Mouse (Mus musculus): ENCODE data around the gene Svep1.

The Svep1 gene

GRCm38 (mm10) chr4:58139241-58139640 is 67.4 kb downstream of the Svep1 start:
- Histone ChIP-seq H3K27me3 (ENCODE audit: insufficient read depth, low read length) (no peaks in the 10 kb centered on the region), H3K4me1 (replicated peaks; ENCODE audit: low read depth, low read length) (no peaks in the 10 kb centered on the region), H3K36me3 (ENCODE audit: insufficient read depth, low read length) (no peaks in the 10 kb centered on the region), H3K4me3 (replicated peaks; ENCODE audit: low read length) (no peak overlapping the region), H3K9me3 (ENCODE audit: low read length) (peaks cover 9% of the 10 kb centered on the region; the same call in 1 of the 2 replicates)
- TF ChIP-seq CTCF (conservative IDR thresholded peaks at IDR 0.05; ENCODE audit: low read length) (no peak), POU5F1 (IDR thresholded peaks at IDR 0.05; ENCODE audit: borderline replicate concordance, low read length) (no peak), NANOG (IDR thresholded peaks at IDR 0.05; ENCODE audit: borderline replicate concordance, low read length) (no peak)

- H3K36me3 ChIP-seq (ENCODE audit: insufficient read depth, low read length) = no peaks in the 10 kb centered on the region
- H3K4me1 ChIP-seq (replicated peaks; ENCODE audit: low read depth, low read length) = no peaks in the 10 kb centered on the region
- no peak overlapping the region for H3K4me3 ChIP-seq (replicated peaks; ENCODE audit: low read length)
- H3K27me3 ChIP-seq (ENCODE audit: insufficient read depth, low read length) = no peaks in the 10 kb centered on the region
- peaks cover 9% of the 10 kb centered on the region; the same call in 1 of the 2 replicates for H3K9me3 ChIP-seq (ENCODE audit: low read length)
- TF ChIP-seq CTCF (conservative IDR thresholded peaks at IDR 0.05; ENCODE audit: low read length) (no peak), POU5F1 (IDR thresholded peaks at IDR 0.05; ENCODE audit: borderline replicate concordance, low read length) (no peak), NANOG (IDR thresholded peaks at IDR 0.05; ENCODE audit: borderline replicate concordance, low read length) (no peak)
Measured at GRCm38 (mm10) chr4:58133610-58134309, 72.9 kb downstream of the Svep1 start.

GRCm38 (mm10) chr4:58129844-58130243 is 76.8 kb downstream of the Svep1 start:
- Histone ChIP-seq H3K36me3 (ENCODE audit: insufficient read depth, low read length) (no peaks in the 10 kb centered on the region), H3K4me1 (replicated peaks; ENCODE audit: low read depth, low read length) (no peaks in the 10 kb centered on the region), H3K4me3 (replicated peaks; ENCODE audit: low read length) (no peak overlapping the region), H3K9me3 (ENCODE audit: low read length) (no peaks in the 10 kb centered on the region), H3K27me3 (ENCODE audit: insufficient read depth, low read length) (no peaks in the 10 kb centered on the region)
- TF ChIP-seq NANOG (IDR thresholded peaks at IDR 0.05; ENCODE audit: borderline replicate concordance, low read length) (no peak), CTCF (conservative IDR thresholded peaks at IDR 0.05; ENCODE audit: low read length) (no peak), POU5F1 (IDR thresholded peaks at IDR 0.05; ENCODE audit: borderline replicate concordance, low read length) (no peak)

GRCm38 (mm10) chr4:58127024-58127423 is 79.6 kb downstream of the Svep1 start:
- Histone ChIP-seq H3K27me3 (ENCODE audit: insufficient read depth, low read length) (no peaks in the 10 kb centered on the region), H3K9me3 (ENCODE audit: low read length) (no peaks in the 10 kb centered on the region), H3K4me1 (replicated peaks; ENCODE audit: low read depth, low read length) (no peaks in the 10 kb centered on the region), H3K4me3 (replicated peaks; ENCODE audit: low read length) (no peak overlapping the region), H3K36me3 (ENCODE audit: insufficient read depth, low read length) (no peaks in the 10 kb centered on the region)
- TF ChIP-seq POU5F1 (IDR thresholded peaks at IDR 0.05; ENCODE audit: borderline replicate concordance, low read length) (no peak), CTCF (conservative IDR thresholded peaks at IDR 0.05; ENCODE audit: low read length) (no peak), NANOG (IDR thresholded peaks at IDR 0.05; ENCODE audit: borderline replicate concordance, low read length) (no peak)

GRCm38 (mm10) chr4:58115452-58115851 is 91.2 kb downstream of the Svep1 start:
- Histone ChIP-seq H3K4me1 (replicated peaks; ENCODE audit: low read depth, low read length) (no peaks in the 10 kb centered on the region), H3K36me3 (ENCODE audit: insufficient read depth, low read length) (no peaks in the 10 kb centered on the region), H3K9me3 (ENCODE audit: low read length) (no peaks in the 10 kb centered on the region), H3K4me3 (replicated peaks; ENCODE audit: low read length) (no peak overlapping the region), H3K27me3 (ENCODE audit: insufficient read depth, low read length) (no peaks in the 10 kb centered on the region)
- TF ChIP-seq CTCF (conservative IDR thresholded peaks at IDR 0.05; ENCODE audit: low read length) = no peak
- TF ChIP-seq NANOG (IDR thresholded peaks at IDR 0.05; ENCODE audit: borderline replicate concordance, low read length) = no peak
- no peak for TF ChIP-seq POU5F1 (IDR thresholded peaks at IDR 0.05; ENCODE audit: borderline replicate concordance, low read length)

- no peaks in the 10 kb centered on the region for H3K36me3 ChIP-seq (ENCODE audit: insufficient read depth, low read length)
- TF ChIP-seq NANOG (IDR thresholded peaks at IDR 0.05; ENCODE audit: borderline replicate concordance, low read length) (no peak), CTCF (conservative IDR thresholded peaks at IDR 0.05; ENCODE audit: low read length) (no peak), POU5F1 (IDR thresholded peaks at IDR 0.05; ENCODE audit: borderline replicate concordance, low read length) (no peak)
- H3K4me3 ChIP-seq (replicated peaks; ENCODE audit: low read length) = no peak overlapping the region
- H3K27me3 ChIP-seq (ENCODE audit: insufficient read depth, low read length) = no peaks in the 10 kb centered on the region
- no peaks in the 10 kb centered on the region for H3K4me1 ChIP-seq (replicated peaks; ENCODE audit: low read depth, low read length)
- no peaks in the 10 kb centered on the region for H3K9me3 ChIP-seq (ENCODE audit: low read length)
Measured at GRCm38 (mm10) chr4:58111008-58111407, 95.7 kb downstream of the Svep1 start.

- Histone ChIP-seq H3K9me3 (ENCODE audit: low read length) (no peaks in the 10 kb centered on the region), H3K4me3 (replicated peaks; ENCODE audit: low read length) (no peak overlapping the region), H3K27me3 (ENCODE audit: insufficient read depth, low read length) (no peaks in the 10 kb centered on the region), H3K4me1 (replicated peaks; ENCODE audit: low read depth, low read length) (no peaks in the 10 kb centered on the region), H3K36me3 (ENCODE audit: insufficient read depth, low read length) (no peaks in the 10 kb centered on the region)
- TF ChIP-seq NANOG (IDR thresholded peaks at IDR 0.05; ENCODE audit: borderline replicate concordance, low read length) (no peak), CTCF (conservative IDR thresholded peaks at IDR 0.05; ENCODE audit: low read length) (no peak), POU5F1 (IDR thresholded peaks at IDR 0.05; ENCODE audit: borderline replicate concordance, low read length) (no peak)
Measured at GRCm38 (mm10) chr4:58109793-58110192, 96.9 kb downstream of the Svep1 start.

DNA sequence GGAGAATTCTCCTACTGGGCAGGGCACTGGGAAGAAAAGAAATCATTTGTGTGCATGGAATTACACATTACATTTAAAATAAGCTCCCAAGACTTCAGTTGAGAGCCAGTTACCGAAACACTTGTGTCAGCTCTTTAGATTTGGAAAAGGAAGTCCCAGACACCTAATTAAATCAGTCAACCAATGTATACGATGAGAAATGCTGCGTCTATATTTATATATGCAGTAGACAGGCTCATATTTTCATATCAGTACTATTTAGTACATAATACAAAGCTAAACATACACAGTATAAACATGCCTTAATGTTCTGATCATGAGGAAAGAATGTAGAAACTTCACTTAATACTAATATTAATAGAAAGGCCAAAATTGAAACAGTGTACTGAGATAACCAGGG is 98.3 kb downstream of the Svep1 start:
- TF ChIP-seq NANOG (IDR thresholded peaks at IDR 0.05; ENCODE audit: borderline replicate concordance, low read length) (no peak), POU5F1 (IDR thresholded peaks at IDR 0.05; ENCODE audit: borderline replicate concordance, low read length) (no peak), CTCF (conservative IDR thresholded peaks at IDR 0.05; ENCODE audit: low read length) (no peak)
- H3K27me3 ChIP-seq (ENCODE audit: insufficient read depth, low read length) = no peaks in the 10 kb centered on the region
- H3K36me3 ChIP-seq (ENCODE audit: insufficient read depth, low read length) = no peaks in the 10 kb centered on the region
- H3K4me1 ChIP-seq (replicated peaks; ENCODE audit: low read depth, low read length) = no peaks in the 10 kb centered on the region
- no peaks in the 10 kb centered on the region for H3K9me3 ChIP-seq (ENCODE audit: low read length)
- no peak overlapping the region for H3K4me3 ChIP-seq (replicated peaks; ENCODE audit: low read length)

- Histone ChIP-seq H3K4me1 (replicated peaks; ENCODE audit: low read depth, low read length) (no peaks in the 10 kb centered on the region), H3K4me3 (replicated peaks; ENCODE audit: low read length) (no peak overlapping the region), H3K9me3 (ENCODE audit: low read length) (no peaks in the 10 kb centered on the region), H3K36me3 (ENCODE audit: insufficient read depth, low read length) (no peaks in the 10 kb centered on the region), H3K27me3 (ENCODE audit: insufficient read depth, low read length) (no peaks in the 10 kb centered on the region)
- TF ChIP-seq NANOG (IDR thresholded peaks at IDR 0.05; ENCODE audit: borderline replicate concordance, low read length) = no peak
- no peak for TF ChIP-seq CTCF (conservative IDR thresholded peaks at IDR 0.05; ENCODE audit: low read length)
- TF ChIP-seq POU5F1 (IDR thresholded peaks at IDR 0.05; ENCODE audit: borderline replicate concordance, low read length) = no peak
Measured at GRCm38 (mm10) chr4:58097732-58098131, 108.9 kb downstream of the Svep1 start.

All from E14TG2a.4 (cell line).